Mouse (Mus musculus) frontal cortex, postnatal 10 days (tissue): ENCODE results near the gene Olfr800.

ENCODE experiments used
- DNase-seq, 2 experiments: peaks; one replicate each; pipeline ENCODE4 v3.0.0; 2022; ENCODE audit warnings: low spot score in 2 of 2, mixed read lengths in 1 of 2

Olfr800 gene

DNA sequence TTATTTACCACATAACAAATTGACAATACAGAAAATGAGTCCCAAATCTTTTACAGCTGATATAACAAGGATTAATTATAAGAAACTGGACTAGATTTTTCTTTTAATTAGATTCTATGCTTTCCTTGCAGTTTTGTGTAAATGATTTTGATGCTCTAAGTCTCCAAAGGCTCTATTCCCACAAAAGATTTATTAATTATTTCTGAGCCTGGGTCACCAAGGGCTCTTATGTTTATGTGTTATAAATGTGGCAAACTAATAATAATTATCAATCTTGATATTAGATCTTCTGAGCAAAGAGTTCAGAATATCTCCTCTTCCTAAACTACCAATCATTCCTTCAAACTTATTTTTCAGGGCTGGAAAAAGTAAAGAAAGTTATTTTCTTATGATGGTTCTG, at the start of gene Olfr800:
Olfr800 (plus strand) TSS at position 301 of the 400 bp plus-strand sequence.
- DNase-seq = no peak

DNA sequence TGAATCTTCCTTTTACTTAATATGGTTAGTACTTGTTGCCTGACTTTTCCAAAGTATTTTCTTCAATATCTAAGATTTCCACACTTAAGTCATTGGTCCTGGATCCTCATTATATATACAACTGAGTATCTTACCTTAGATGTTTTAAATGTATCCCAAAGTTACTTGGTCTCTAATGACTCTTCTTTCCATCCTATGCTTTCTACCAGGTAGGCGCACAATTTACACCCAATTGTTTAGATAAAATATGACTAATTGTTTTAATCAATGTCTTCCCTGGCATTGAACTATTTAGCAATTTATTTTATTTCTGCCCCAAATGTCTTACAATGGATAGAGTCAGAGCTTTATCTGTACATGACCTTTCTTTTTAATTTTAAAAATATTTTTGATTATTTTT, 45.0 kb upstream of the Olfr800 start, which contains the start of gene Olfr796:
Olfr796 (minus strand) TSS at position 101 of the 400 bp plus-strand sequence.
- no peak for DNase-seq

GRCm38 (mm10) chr10:129621724-129622123, 35.8 kb upstream of the Olfr800 start:
- DNase-seq = no peak

DNA sequence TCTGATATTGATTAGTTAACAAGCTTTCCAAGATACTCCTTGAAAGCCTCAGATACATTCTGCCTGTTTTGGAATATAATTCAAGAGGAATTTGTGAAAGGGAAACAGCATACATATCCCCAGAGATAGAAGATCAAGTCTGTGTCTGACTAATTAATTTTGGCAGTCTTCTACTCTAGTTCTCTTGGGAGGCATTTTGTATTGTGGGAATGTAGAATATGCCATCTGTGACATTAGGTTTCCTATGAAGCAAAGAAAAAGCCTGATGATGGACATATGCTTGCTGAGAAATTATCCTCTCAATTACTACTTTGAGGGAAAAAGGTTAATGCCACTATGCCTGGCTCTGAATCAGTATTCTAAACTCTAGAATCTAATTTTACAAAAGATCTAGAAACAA, 34.2 kb upstream of the Olfr800 start:
- no peak for DNase-seq

DNA sequence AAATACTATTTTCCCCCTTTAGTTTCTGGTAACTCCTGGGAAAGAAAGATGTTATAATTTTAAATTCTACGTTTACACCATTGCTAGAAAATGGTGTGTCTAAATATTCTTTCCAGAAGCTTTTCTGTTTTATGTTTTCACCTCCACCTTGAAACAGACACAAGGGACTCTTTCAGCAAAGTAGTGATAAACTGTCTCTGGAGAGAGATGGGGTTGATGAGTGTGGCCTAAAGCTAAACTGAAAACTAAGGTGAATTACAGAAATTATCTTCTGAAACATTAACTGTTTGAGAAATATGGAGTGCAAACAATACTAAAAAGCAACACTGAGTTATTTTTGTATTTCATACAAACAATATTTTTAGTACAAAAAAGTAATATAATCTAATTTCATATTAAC, 29.7 kb upstream of the Olfr800 start, which contains the start of gene Olfr798:
Olfr798 (minus strand) TSS at position 101 of the 400 bp plus-strand sequence.
- DNase-seq = no peak

DNA sequence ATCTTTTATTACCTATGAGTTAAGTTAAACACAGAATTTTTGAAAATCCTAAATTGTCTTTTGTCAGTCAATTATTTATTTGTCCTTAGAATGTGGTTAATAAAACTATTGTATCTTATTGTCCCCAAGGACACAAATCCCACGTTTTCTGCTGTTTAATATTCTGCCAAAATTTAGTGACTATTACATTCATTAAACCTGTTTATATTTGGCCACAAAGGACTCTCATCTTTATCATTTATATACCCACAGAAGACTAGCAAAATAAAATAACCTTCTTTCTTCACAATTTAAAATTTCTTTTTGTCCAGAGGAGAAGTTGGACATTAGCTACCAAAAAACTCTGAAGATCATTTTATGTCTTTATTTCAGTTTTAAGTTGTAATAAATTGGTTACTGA, 20.3 kb upstream of the Olfr800 start, which contains the start of gene Olfr799:
Olfr799 (plus strand) TSS at position 301 of the 400 bp plus-strand sequence.
- DNase-seq = no peak

DNA sequence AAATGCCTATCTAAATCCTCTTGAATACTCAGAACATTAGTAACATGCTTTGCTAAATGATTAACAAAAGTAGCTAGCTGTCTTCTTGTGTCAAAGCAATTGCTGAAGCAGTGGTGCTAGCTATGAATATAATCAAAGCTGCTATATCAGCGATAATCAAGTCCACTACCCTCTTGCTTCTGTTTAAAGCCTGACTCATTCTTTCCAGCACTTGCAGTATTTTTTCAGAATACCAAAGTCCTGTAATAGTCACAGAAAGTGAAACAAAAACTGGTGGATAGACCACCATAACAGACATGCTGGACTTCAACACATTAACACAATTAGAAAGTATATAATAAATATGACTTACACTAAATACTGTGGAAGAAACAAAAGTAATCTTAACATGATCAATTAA, 5.7 kb upstream of the Olfr800 start:
- DNase-seq = no peak

DNA sequence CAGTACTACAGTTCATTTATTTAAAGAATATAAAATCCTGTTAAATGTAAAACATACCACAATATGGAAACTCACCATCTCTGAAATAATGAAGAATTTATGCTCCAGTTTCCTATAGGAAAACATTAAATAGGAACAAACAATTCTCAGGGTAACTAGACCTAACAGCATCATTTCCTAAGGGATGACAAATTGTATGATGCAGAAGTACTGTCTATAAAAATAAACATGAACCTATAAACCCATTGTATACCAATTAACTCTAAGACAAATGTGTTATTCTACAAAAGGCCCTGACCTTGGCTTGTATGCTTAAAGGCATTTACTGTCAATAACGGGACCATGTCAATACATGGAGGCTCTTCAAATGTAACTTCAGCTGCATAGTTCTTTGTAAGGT, 16.3 kb downstream of the Olfr800 start, which contains the start of gene Olfr801:
Olfr801 (minus strand) TSS at position 101 of the 400 bp plus-strand sequence.
- no peak for DNase-seq

DNA sequence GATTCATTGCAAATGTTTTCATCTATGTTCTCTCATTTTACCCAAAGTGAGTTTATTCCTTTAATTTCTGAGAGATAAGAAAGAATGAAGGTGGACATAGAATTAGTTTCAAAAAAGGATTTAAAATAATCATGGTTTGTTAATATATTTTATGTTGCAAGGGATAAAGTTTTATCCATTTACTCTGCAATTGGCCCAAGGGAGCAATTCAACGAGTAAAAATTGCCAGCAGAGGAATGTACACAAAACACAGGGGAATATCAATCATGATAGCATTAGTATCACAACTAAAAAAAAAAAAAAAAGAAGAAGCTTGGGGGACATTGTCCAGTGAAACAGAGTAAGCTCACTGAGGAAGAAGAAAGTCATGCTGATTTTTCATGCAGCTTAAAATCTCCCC, 30.6 kb downstream of the Olfr800 start, which contains the start of gene Olfr802:
Olfr802 (minus strand) TSS at position 101 of the 400 bp plus-strand sequence.
- no peak for DNase-seq

GRCm38 (mm10) chr10:129694186-129694585, 36.7 kb downstream of the Olfr800 start, which contains the start of gene Olfr803:
Gene Olfr803 (minus strand): TSS chr10:129694286.
- no peak for DNase-seq

DNA sequence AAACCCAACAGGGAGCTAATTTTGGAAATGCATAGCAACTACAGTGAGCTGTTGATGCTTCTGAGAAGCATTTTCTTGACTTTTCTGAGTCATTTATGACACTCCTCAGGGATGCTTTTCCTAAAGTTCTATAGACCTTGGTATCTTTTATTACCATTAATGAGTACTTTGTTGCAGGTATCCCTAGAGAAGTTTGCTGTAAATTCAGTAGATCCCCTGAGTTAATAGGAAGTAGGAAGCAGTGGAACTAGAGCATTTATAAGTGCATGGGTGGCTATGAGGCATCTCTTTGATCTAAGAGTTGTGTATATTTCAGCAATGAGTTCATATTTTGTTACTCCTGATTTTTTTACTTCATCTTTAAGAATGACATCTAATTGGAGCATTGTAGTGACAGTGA, 45.4 kb downstream of the Olfr800 start, which contains the start of gene Olfr804:
Olfr804 (plus strand) TSS at position 301 of the 400 bp plus-strand sequence.
- no peak for DNase-seq
